Mouse (Mus musculus) testis, postnatal 10 days (tissue): ENCODE measurements around the gene Slc46a1.

Experiments
- DNase-seq: peaks from one replicate; pipeline ENCODE4 v3.0.0; 2021; ENCODE audit warnings: low spot score

Slc46a1 gene

GRCm38 (mm10) chr11:78465568-78466180, at the start of gene Slc46a1:
Slc46a1 (plus strand) TSS chr11:78465697.
- DNase-seq = peak; percentile 96

GRCm38 (mm10) chr11:78416854-78417253, 48.6 kb upstream of the Slc46a1 start:
- no peak for DNase-seq

GRCm38 (mm10) chr11:78420263-78420889, 45.1 kb upstream of the Slc46a1 start:
- no peak for DNase-seq

- DNase-seq = no peak
Measured at GRCm38 (mm10) chr11:78421201-78422009, 44.1 kb upstream of the Slc46a1 start.

- DNase-seq = no peak
Measured at GRCm38 (mm10) chr11:78422055-78422819, 43.3 kb upstream of the Slc46a1 start, which contains the start of gene Slc13a2. Slc13a2 (minus strand) TSS chr11:78422217.

- no peak for DNase-seq
Measured at GRCm38 (mm10) chr11:78424352-78424751, 41.1 kb upstream of the Slc46a1 start.

DNA sequence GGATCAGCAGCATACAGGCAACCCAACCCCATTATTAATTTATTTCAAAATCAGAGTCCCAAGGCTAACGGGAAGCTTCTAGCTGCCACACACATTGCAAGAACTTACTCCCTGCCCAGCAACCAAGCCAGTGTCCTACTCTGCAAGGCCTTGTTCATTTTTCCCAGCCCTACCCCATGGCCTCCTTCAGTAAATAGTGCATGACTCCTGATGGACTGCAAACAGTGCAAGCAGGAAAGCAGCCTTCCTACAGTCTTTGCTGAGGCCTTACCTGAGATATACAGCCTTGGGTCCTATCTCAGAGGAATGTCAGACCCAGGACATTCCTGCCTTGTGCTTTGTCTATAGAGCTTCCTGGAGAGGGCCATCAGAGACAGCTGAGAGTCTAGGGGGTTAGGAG, 39.9 kb upstream of the Slc46a1 start:
- no peak for DNase-seq

GRCm38 (mm10) chr11:78427655-78428054, 37.8 kb upstream of the Slc46a1 start:
- no peak for DNase-seq

DNA sequence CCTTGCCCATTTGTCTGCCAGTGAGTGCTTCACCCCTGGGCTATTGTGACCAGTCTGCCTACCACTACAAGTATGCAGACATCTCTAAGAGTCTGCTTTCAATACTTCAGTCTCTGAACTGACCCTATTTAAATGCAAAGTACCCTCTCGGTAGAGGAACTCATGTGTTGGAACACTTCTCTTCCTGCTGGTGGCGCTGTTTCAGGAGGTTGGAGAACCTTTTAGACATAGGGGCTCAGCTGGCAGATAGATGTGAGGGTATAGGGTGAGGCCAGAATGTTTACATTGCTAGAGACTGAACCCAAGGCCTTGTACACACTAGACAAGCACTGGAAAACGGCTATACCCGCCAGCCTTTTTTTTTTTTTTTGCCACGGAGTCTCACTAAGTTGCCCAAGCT, 37.2 kb upstream of the Slc46a1 start:
- no peak for DNase-seq

DNA sequence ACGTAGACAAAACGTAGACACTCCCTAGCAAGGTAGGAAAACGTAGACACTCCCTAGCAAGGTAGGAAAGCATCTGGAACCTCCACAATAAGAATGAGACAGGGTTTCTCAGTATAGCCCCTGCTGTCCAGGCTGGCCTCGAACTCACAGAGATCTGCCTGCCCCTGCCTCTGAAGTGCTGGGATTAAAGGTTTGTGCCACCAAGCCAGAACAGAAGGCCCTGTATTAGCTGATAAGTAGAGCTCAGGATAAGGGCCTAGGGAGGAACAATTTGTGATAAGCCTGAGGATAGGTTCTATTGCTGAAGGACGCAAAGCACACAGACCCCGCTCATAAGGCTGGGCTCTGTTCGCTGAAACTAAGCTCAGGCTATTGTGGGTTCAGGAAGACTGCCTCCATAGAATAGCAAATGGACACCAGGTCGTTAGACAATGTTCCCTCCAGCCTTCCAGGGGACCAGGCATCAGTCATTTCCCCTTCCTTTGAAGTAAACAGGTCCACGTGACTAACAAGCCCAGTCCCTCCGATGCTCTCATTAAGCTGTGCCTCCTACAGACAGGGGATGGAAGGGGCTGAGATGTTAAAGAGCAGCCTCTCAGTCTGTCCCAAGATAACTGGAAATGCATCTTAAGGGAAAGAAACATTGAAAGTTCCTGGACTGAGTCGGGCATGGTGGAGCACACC, 35.2 kb upstream of the Slc46a1 start:
- DNase-seq = no peak

DNA sequence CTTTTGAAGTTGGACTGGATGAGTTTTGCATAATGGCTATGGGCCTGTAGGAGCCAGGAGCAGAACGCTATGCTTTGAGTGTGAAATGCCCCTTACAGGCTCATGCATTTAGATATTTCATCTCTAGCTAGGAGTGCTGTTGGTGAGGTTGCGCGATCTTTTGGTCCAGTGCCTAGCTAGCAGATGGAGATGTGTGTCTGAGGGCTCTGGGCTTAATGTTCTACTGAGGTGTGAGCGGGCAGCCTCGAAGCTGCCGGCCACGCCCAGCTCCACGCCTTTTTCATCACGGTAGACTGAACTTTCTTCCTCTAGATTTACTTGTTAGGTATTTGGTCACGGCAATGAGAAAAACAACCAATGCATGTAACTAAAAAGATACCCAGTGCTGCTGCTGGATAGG, 34.3 kb upstream of the Slc46a1 start:
- DNase-seq = no peak

DNA sequence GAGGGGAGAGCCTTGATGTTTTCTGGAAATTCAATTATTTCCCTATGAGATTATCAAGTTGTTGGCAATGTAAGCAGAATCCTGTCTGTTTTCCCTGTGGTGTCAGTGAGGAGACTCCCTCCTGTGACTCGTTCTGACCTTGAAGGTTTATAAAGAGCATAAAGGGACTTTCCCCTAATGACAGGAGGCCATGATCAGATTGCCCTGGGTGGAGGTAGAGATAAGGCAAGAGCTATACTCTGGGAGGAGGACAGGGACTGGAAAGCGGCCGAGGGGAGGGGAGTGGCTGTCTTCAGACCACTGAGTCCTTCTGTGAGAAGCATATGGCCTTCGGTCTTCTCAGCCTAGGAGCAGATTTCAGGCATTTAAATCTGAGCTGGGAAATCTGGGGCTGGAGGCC, 31.4 kb upstream of the Slc46a1 start:
- DNase-seq = no peak

DNA sequence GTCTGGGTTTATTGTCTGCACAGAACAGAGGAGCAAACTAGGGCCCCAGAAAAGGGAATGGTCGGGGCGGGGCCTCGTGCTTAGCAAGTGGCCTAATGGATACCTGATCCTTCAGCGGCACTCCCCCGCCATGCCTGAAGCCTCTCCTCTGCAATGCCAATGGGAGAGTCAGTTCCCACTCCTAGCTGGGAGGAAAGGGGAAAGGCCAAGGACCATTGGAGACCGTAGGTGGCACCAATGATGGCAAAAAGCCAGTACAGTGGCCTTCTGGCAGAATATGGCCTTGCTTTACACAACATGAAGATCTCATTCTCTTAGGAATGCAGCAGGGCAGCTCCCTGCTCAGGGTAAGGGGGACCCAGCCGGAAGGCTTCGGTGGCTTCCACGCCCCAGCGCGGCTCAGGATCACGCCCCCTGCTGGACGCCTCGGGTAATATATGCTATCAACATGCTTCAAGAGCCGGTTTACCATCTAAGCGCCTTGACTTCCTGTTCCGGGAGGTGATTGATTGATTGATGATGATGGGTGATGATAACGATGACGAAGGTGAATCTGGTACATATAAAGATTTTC, 29.6 kb upstream of the Slc46a1 start:
- DNase-seq = peak; percentile 91

DNA sequence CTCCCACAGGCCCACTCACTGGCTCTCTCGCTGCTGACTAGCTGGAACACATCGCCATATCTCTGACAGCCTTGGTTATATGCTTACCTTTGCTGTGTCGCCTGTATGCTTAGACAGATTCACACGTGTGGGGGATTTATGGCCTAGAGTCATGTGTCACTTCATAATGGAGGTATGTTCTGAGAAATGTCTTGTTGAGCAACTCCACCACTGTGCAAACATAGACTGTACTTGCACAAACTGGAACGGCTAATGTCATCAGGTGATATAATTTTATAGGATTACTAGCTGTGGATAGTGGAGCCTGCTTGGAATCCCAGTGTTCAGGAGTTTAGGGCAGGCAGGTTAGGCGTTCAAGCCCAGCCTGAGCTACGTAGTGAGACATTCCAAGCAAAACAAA, 28.3 kb upstream of the Slc46a1 start:
- no peak for DNase-seq

- DNase-seq = no peak
Measured at GRCm38 (mm10) chr11:78438399-78438930, 27.0 kb upstream of the Slc46a1 start.

DNA sequence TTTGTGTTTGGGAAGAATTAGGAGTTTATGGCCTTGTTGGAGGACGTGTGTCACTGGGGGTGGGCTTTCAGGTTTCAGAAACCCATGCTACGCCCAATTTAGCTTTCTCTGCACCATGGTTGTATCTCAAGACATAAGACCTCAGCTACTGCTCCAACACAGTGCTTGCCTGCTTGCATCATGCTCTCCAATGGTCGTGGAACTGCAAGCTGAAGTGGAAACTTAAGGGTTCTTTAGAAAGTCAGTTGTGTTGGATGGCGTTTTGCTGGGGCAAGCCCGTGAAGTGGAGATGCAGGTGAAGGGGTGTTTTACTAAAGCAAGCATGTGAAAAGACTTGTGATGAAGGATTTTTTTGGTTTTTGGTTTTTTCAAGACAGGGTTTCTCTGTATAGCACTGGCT, 22.4 kb upstream of the Slc46a1 start:
- no peak for DNase-seq

DNA sequence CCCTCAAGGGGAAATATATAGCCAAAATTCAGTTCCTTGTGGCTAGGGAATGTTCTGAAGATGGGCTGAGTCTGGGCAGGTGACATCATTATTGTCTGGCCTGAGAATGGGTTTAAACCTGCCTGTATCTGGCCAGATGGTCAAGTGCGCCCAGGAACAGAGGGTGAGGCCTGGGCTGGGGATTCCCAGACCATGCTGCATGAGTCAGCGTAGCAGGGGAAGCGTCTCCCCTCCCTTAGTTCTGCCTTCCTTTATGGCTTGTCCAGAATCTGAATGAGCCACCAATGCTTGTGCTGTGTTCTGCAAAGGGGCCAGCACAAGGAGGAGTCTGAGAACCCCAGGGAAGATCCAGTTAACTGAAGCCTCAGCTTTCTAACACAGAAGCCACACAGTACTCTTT, 18.3 kb upstream of the Slc46a1 start:
- no peak for DNase-seq

- DNase-seq = no peak
Measured at GRCm38 (mm10) chr11:78448242-78448641, 17.3 kb upstream of the Slc46a1 start.

- no peak for DNase-seq
Measured at GRCm38 (mm10) chr11:78450337-78450736, 15.2 kb upstream of the Slc46a1 start.

GRCm38 (mm10) chr11:78453675-78454074, 11.8 kb upstream of the Slc46a1 start:
- DNase-seq = peak; percentile 84

GRCm38 (mm10) chr11:78454276-78454675, 11.2 kb upstream of the Slc46a1 start:
- no peak for DNase-seq
